Mouse (Mus musculus) urinary bladder, postnatal 36 days (tissue): ENCODE measurements around the gene Cuedc1.
A peak's percentile ranks its signal among the peaks of the same experiment; 100 is the strongest.

Experiments
- DNase-seq, 2 experiments: peaks; one replicate each; pipeline ENCODE4 v3.0.0; 2022; ENCODE audit warnings: low spot score in 2 of 2, mixed read lengths in 1 of 2

Gene Cuedc1

GRCm38 (mm10) chr11:88148015-88148637, 50.3 kb downstream of the Cuedc1 start:
- DNase-seq, result no peak

- no peak for DNase-seq
Measured at GRCm38 (mm10) chr11:88148638-88149279, 50.9 kb downstream of the Cuedc1 start.

- DNase-seq, result peak in 1 of 2 experiments; percentile 72
Measured at GRCm38 (mm10) chr11:88151379-88152155, 53.7 kb downstream of the Cuedc1 start.

GRCm38 (mm10) chr11:88153880-88154279, 56.0 kb downstream of the Cuedc1 start:
- DNase-seq, result peak; percentile 73 to 80

- DNase-seq, result no peak
Measured at GRCm38 (mm10) chr11:88154500-88154899, 56.6 kb downstream of the Cuedc1 start.

GRCm38 (mm10) chr11:88155451-88155850, 57.6 kb downstream of the Cuedc1 start:
- peak in 1 of 2 experiments; percentile 73 for DNase-seq

GRCm38 (mm10) chr11:88155998-88156397, 58.1 kb downstream of the Cuedc1 start:
- DNase-seq, result no peak

GRCm38 (mm10) chr11:88156403-88156802, 58.5 kb downstream of the Cuedc1 start:
- no peak for DNase-seq

- DNase-seq, result peak in 1 of 2 experiments; percentile 67
Measured at GRCm38 (mm10) chr11:88158842-88159246, 61.0 kb downstream of the Cuedc1 start.

- DNase-seq, result no peak
Measured at GRCm38 (mm10) chr11:88159389-88159788, 61.5 kb downstream of the Cuedc1 start.

GRCm38 (mm10) chr11:88160316-88160715, 62.5 kb downstream of the Cuedc1 start:
- no peak for DNase-seq

- DNase-seq, result peak; percentile 69 to 73
Measured at GRCm38 (mm10) chr11:88161051-88161581, 63.3 kb downstream of the Cuedc1 start.

GRCm38 (mm10) chr11:88161651-88162362, 63.9 kb downstream of the Cuedc1 start:
- DNase-seq, result peak; percentile 85 to 90

GRCm38 (mm10) chr11:88162740-88163139, 64.9 kb downstream of the Cuedc1 start:
- no peak for DNase-seq

- DNase-seq, result no peak
Measured at GRCm38 (mm10) chr11:88164213-88164723, 66.4 kb downstream of the Cuedc1 start.

GRCm38 (mm10) chr11:88164801-88165377, 67.0 kb downstream of the Cuedc1 start:
- DNase-seq, result peak; percentile 66 to 85

- DNase-seq, result no peak
Measured at GRCm38 (mm10) chr11:88165683-88166364, 68.0 kb downstream of the Cuedc1 start.

- no peak for DNase-seq
Measured at GRCm38 (mm10) chr11:88166471-88166870, 68.6 kb downstream of the Cuedc1 start.

- DNase-seq, result no peak
Measured at GRCm38 (mm10) chr11:88168611-88169010, 70.8 kb downstream of the Cuedc1 start.

GRCm38 (mm10) chr11:88169531-88170040, 71.7 kb downstream of the Cuedc1 start:
- no peak for DNase-seq
